Mouse (Mus musculus): ENCODE measurements at regions not wholly inside any gene's neighbourhood (a gene's known extent, or its start where the extent isn't known, plus 50 kb on each side); places are given as distances from the start of the nearest gene placed in this dataset.

DNA sequence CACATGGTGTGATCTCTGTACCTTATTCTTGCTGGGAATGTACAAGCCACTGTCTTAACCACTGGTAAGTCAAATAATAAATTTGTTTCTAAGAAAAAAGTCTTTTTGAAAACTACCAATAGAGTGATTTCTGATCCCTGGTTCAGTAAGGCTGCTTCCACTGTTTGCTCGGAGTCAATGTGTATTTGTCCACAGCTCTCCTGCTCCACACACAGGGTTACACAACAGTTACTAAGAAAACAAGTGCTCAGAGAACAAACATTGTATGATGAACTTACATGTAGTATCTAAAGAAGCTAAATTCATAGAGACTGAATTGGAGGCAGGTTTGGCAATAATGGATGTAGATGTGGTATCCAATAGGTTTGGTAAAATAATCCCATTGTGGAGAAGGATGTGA, 751.4 kb downstream of the 1700064H15Rik start:
- Histone ChIP-seq H3K79me2 (replicated peaks; ENCODE audit: control insufficient read depth, extremely low read depth, insufficient read depth, poor library complexity, severe bottlenecking) (no peaks in the 10 kb centered on the region), H3K9me3 (replicated peaks; ENCODE audit: low read length) (no peaks in the 10 kb centered on the region), H3K4me3 (replicated peaks in 1 of 3; ENCODE audit: low read depth in 2 of 3, low read length in 2 of 3, poor library complexity in 1 of 3) (no peak overlapping the region), H3K27me3 (replicated peaks) (no peaks in the 10 kb centered on the region), H3K36me3 (replicated peaks in 1 of 2; ENCODE audit: control insufficient read depth in 1 of 2, insufficient read depth in 1 of 2, low read length in 1 of 2) (no peaks in the 10 kb centered on the region), H3K9ac (ENCODE audit: insufficient read depth, low read depth) (no peak overlapping the region), H3K4me2 (ENCODE audit: insufficient read depth, low read depth, poor library complexity, severe bottlenecking) (no peak overlapping the region), H3K27ac (ENCODE audit: insufficient read depth, low read depth) (no peak overlapping the region), H3K4me1 (ENCODE audit: control insufficient read depth in 1 of 2, insufficient read depth in 2 of 2) (no peaks in the 10 kb centered on the region)
- dilution Hi-C loops (cut with MboI; ENCODE audit: extremely low pct_ligation_motif_present, extremely low pct_unique_long_range_greater_than_20kb, low sequenced_read_pairs): no loop called here
- TF ChIP-seq USF1 (IDR thresholded peaks at IDR 0.05; ENCODE audit: low read depth, low read length): no peak
- TF ChIP-seq ZC3H11A (IDR thresholded peaks at IDR 0.05; ENCODE audit: low read depth, low read length): no peak
- no peak for TF ChIP-seq MAFK (IDR thresholded peaks at IDR 0.05; ENCODE audit: insufficient replicate concordance, low read length)
- TF ChIP-seq PAX5 (IDR thresholded peaks at IDR 0.05; ENCODE audit: low read length): no peak
- TF ChIP-seq POLR2A (IDR thresholded peaks at IDR 0.05; ENCODE audit: low read depth, low read length): no peak
- in situ Hi-C loops (cut with MboI; ENCODE audit: low pct_ligation_motif_present, low pct_unique_long_range_greater_than_20kb, low sequenced_read_pairs): no loop called here
- DNase-seq (ENCODE audit: extremely low read depth): no peak

DNA sequence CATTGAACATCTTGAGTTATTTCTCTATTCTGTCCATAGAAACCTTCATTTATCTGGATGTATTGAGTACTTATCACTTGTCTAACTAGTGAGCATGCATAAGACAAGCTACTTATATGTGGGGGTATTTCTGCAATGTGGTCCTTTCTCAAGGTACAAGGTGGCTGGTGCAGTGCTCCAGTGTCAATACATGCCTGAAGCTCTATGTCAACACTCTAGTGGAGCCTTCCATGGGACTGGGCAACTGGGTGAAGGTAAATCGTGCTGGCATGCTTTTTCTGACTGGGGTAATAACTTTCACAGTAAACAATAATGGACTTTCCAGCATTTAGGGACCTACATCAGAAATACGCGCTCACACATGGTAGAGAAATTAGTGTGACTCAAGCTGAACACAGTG, 750.9 kb downstream of the 1700064H15Rik start:
- Histone ChIP-seq H3K9me3 (replicated peaks; ENCODE audit: low read length) (no peaks in the 10 kb centered on the region), H3K4me1 (ENCODE audit: control insufficient read depth in 1 of 2, insufficient read depth in 2 of 2) (no peaks in the 10 kb centered on the region), H3K27me3 (replicated peaks) (no peaks in the 10 kb centered on the region), H3K79me2 (replicated peaks; ENCODE audit: control insufficient read depth, extremely low read depth, insufficient read depth, poor library complexity, severe bottlenecking) (no peaks in the 10 kb centered on the region), H3K4me3 (replicated peaks in 1 of 3; ENCODE audit: low read depth in 2 of 3, low read length in 2 of 3, poor library complexity in 1 of 3) (no peak overlapping the region), H3K9ac (ENCODE audit: insufficient read depth, low read depth) (no peak overlapping the region), H3K27ac (ENCODE audit: insufficient read depth, low read depth) (no peak overlapping the region), H3K36me3 (replicated peaks in 1 of 2; ENCODE audit: control insufficient read depth in 1 of 2, insufficient read depth in 1 of 2, low read length in 1 of 2) (no peaks in the 10 kb centered on the region), H3K4me2 (ENCODE audit: insufficient read depth, low read depth, poor library complexity, severe bottlenecking) (no peak overlapping the region)
- no peak for TF ChIP-seq HCFC1 (IDR thresholded peaks at IDR 0.05; ENCODE audit: low read depth, low read length)
- no peak for TF ChIP-seq NELFE (IDR thresholded peaks at IDR 0.05; ENCODE audit: low read depth, low read length)
- TF ChIP-seq ZNF384 (IDR thresholded peaks at IDR 0.05; ENCODE audit: low read depth, low read length): no peak
- no peak for TF ChIP-seq IRF4 (IDR thresholded peaks at IDR 0.05; ENCODE audit: low read depth, low read length)
- no peak for TF ChIP-seq KAT2A (IDR thresholded peaks at IDR 0.05; ENCODE audit: insufficient replicate concordance, low read length)
- TF ChIP-seq JUN (IDR thresholded peaks at IDR 0.05; ENCODE audit: insufficient read depth, low read depth, low read length): no peak
- no peak for TF ChIP-seq SMC3 (IDR thresholded peaks at IDR 0.05; ENCODE audit: low read depth, low read length)
- no peak for TF ChIP-seq GABPA (IDR thresholded peaks at IDR 0.05; ENCODE audit: insufficient replicate concordance, low read depth, low read length)
- no peak for TF ChIP-seq TBP (conservative IDR thresholded peaks at IDR 0.05; ENCODE audit: low read depth, low read length)
- no peak for TF ChIP-seq USF1 (IDR thresholded peaks at IDR 0.05; ENCODE audit: low read depth, low read length)
- no peak for TF ChIP-seq RAD21 (IDR thresholded peaks at IDR 0.05; ENCODE audit: low read depth, low read length)
- TF ChIP-seq ETS1 (conservative IDR thresholded peaks at IDR 0.05; ENCODE audit: low read depth, low read length): no peak
- no peak for TF ChIP-seq POLR2A (IDR thresholded peaks at IDR 0.05; ENCODE audit: low read depth, low read length)
- DNase-seq (ENCODE audit: extremely low read depth): no peak
- dilution Hi-C loops (cut with MboI; ENCODE audit: extremely low pct_ligation_motif_present, extremely low pct_unique_long_range_greater_than_20kb, low sequenced_read_pairs) (no loop called here), in situ Hi-C loops (cut with MboI; ENCODE audit: low pct_ligation_motif_present, low pct_unique_long_range_greater_than_20kb, low sequenced_read_pairs) (no loop called here)

All from CH12.LX (cell line).